Mouse (Mus musculus) liver (tissue): ENCODE measurements at regions not wholly inside any gene's neighbourhood (a gene's known extent, or its start where the extent isn't known, plus 50 kb on each side); places are given as distances from the start of the nearest gene placed in this dataset.
A peak's percentile ranks its signal among the peaks of the same experiment; 100 is the strongest.

Source experiments
- DNase-seq: peaks from one replicate; pipeline ENCODE4 v3.0.0-alpha.2; 2020; ENCODE audit warnings: mixed read lengths

DNA sequence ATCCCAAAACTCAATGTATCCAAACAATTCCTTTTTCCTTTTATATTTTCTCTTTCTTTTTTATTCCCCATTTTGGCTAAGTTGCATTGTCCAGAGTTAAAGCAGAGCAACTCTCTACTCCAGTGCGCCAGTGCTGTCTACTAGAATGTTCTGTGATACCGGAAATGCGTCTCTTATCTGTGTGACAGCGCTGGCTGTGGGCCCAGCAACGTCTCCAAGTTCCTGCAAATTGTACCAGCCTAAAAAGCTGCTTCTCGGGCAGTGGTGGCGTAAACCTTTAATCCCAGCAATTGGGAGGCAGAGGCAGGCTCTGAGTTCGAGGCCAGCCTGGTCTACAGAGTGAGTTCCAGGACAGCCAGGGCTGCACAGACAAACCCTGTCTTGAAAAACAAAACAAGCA, 59.4 kb downstream of the Cox18 start:
- DNase-seq: no peak

DNA sequence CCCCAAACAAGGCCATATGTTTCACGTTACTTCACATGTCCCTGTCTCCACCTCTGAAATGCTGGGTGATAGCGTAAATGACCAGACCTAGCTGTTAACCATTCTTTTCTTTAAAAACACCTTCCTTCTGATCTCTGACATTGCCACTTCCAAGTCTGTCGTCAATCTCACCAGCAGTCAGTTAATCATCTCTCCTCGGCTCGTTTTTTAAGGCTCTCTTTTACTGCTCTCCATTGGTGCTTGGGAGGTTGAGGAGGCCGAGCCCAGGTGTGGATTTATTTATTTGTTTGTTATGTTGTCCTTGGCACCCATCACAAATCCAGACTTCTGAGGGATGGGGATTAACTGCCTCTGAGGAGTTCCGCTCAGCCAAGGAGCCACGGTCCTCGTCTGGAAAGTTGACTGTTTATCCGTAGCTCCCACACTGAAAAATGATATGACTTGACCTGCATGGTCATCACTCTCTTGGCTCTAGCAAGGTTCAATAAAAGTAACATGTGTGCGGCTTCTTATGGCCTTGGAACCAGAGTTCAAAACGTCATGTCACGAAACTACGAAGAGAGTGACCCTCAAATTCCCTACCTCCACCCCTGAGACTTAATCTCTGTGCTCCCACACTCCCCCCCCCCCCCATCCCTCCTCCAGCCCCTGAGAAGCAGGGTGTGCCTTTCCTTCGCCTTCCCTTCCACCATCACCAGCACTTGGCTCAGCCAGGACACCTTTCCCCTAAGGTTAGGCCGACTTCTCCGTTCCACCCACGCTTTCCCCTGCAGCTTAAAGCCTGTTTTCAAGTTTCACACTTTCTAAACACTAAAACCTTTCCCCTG, 60.6 kb downstream of the Cox18 start:
- no peak for DNase-seq

GRCm38 (mm10) chr5:90160281-90160680, 63.5 kb downstream of the Cox18 start:
- no peak for DNase-seq

DNA sequence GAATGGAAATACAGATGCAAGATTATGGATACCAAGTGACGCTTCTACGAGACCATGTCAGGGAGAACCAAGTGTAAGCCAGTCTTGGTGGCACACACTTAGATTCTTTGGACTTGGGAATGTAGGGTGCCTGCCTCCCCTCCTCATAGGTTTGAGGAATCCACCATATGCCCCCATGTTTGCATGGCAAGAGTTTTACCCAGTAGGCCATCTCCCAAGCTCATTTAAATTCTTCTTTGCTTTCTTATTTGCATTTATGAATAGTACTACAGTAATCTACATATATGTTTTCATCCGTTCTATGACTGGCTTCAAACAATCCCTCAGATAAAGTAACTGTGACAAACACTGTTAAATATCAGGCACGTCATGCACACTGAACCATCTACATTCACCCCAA, 67.3 kb downstream of the Cox18 start:
- DNase-seq: no peak

GRCm38 (mm10) chr5:90149611-90150532, 73.9 kb downstream of the Cox18 start:
- DNase-seq: no peak

- DNase-seq: no peak
These were observed 87.8 kb downstream of the Cox18 start for GRCm38 (mm10) chr5:90135971-90136370.

DNA sequence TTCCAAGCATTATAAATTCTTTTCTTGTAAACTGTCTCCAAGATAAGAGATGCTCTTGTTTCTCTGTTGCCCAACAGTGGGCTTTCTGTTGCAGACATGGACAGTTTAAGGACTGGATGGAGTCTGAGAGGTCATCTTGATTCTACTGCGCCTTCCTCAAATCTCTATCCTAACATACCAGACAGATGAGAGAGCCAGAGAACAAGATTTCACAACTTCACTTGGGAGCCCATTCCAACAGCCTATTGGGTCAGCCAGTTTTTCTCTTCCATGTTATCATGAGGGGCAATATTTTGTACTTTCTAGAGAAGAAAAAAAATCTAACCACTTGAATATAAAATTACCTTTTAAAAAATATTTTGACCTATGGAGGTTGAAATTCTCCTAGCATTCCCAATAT, 116.8 kb downstream of the Cox18 start:
- DNase-seq: no peak

DNA sequence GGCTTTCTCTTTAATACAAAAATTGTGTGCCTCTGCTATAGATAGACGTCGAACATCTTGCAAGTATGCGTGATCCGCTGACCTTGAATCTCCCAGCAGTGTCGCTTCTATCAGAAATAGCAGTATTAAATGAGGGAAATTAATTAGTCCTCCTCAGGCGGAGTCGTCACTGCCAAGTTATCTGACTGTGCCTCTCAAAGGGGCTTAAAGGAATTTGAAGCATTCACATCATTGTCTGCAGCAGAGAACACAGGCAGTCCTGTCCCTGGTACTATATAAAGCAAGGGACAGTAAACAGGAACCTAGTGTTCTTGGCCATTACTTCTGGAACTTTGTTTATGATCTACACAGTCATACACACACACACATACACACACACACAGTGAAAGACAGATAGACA, 119.1 kb downstream of the Cox18 start:
- no peak for DNase-seq

DNA sequence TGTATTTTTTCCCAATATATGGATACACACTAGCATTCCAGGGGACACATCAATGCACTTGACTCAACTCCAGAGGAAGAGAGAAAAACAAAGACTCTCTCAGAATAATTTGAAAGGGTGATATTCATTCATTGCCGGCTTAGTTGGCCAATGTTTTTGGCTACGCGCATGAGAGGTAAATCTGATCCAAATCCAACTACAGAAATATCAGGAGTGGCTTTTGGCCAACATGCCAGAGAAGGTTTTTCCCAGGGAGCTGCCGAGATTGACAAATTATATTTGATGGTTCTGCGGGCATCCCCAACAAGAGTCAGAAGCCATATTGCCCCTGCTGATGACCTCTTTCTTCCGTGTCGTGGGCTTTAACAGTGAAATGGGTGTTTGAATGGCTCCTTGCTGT, 135.3 kb downstream of the Cox18 start:
- DNase-seq: no peak

GRCm38 (mm10) chr5:90086491-90086890, 137.3 kb downstream of the Cox18 start:
- no peak for DNase-seq

DNA sequence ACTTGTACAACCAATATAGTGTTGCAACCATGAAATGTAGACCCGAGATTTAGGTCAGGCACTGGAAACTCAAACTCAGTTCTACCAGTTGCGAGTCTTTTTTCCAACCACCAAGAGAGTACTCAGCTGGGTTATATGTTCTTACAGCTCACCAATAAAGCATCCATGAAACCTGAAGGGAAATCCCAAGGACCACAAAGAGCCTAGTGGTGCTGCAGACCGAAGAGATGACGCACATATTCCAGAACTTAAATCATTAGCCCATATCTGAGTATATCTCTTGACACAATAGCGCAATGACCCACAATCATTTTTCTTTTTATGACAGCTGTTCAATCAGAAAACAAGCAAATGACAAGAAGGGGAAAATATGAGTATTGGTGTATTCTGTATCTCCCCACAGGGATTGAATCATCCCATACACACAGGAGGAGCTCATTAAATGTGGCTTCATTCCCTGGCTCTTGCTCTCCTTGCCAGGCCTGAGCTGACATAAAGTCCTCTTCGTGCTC, 146.7 kb downstream of the Cox18 start:
- DNase-seq: no peak

- no peak for DNase-seq
These were observed 148.0 kb downstream of the Cox18 start for GRCm38 (mm10) chr5:90075629-90076349.

DNA sequence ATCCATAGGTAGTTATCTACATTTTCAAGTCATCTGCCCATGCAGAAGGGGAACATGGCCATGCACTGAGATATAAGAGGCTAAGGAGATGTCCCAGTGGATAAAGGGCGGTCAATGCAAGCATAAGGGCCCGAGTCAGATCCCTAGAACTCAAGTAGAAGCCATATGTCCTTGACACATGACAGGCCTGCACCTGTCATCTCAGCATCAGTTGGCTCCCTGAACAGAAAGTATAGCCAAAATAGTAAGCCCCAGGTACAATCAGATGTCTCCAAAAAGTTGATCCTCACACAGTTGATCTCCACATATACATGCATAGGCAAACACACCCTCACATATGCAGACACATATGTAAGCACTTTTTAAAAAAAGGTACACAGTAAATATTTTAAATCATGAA, 152.0 kb downstream of the Cox18 start:
- DNase-seq: no peak

DNA sequence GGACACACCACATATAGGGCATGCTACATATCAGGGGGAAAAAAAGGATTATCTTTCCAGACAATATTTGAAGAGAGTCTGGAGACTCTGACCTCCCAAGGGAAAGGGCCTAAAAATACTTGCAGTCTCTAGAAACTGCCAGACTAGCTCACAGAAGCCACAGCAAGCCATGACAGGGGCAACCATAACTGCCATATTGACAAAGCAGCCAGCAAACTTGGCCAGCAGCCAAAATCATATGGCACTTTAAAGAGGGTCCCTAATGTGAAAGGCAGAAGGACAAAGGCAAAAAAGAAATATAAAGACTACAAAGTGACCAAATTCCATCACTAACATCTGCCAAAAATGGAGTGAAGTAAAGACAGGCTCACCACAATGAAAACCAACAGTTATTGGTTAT, 155.2 kb downstream of the Cox18 start:
- DNase-seq: no peak

DNA sequence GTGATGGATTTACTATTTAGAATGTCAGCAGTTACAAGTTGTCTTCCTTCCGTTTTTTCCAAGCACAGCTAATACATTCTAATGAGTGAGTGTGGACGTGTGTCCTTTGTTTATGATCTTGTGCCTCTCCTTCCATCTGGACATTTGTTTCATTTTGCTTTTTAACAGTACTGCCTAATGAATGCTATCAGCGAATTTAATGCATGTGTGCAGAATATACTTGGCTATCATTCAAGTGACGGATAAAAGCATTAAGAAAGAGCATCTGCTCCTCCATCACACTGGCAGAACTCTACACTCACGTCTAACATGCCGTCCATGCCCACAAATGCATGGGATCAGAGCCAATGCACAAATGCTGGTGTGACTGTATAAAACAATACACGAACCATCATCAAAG, 156.0 kb downstream of the Cox18 start:
- no peak for DNase-seq

- DNase-seq: no peak
These were observed 157.8 kb downstream of the Cox18 start for GRCm38 (mm10) chr5:90065884-90066615.

DNA sequence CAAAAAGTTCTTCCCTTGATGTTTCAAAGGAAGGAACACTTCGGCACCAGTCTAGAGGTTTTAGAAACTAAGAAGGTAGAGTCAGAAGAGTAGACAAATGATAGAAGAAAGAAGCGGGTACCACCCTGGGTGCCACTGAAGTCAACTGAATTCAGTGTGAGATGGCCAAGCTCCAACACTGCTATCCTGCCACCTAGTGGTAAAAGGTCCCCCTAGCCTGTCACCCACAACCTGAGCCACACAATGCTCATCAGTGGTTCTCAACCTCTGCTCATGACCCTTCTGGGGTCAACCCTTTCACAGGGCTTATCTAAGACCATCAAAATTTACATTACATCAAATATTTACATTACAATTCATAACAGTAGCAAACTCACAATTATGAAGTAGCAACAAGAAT, 168.1 kb downstream of the Cox18 start:
- peak; percentile 8 for DNase-seq

GRCm38 (mm10) chr5:90052516-90052915, 169.4 kb upstream of the Adamts3 start:
- DNase-seq: no peak

GRCm38 (mm10) chr5:90049856-90050255, 166.7 kb upstream of the Adamts3 start:
- DNase-seq: no peak

DNA sequence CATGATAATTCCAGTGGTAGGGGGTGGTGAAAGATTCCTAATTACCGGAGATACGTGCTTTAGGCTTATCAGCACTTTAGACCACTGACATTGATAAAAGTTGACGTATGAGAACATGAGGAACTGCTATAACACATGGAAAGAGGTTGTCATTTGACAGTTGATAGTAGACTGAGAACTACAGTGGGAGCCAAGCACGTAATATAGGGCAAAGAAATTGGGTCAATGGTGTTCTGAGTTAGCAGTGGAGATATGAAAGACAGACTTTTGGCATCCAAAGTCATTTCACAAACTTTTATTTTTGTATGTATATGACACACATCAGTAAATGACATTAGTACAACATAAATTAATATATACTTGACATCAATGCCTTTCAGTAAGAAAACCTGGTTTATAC, 159.6 kb upstream of the Adamts3 start:
- DNase-seq: no peak

GRCm38 (mm10) chr5:90033103-90033502, 150.0 kb upstream of the Adamts3 start:
- DNase-seq: no peak

- DNase-seq: no peak
These were observed 147.6 kb upstream of the Adamts3 start for GRCm38 (mm10) chr5:90030737-90031136.
